Mouse (Mus musculus) CH12F3 (cell line): Measurements from ENCODE around the gene Dynll2.

Experiments used
- in situ Hi-C: fragments of 300-500 bp; cut with MboI; formaldehyde crosslinking; loops from 2 replicates; pipeline ENCODE4 v1.14.3; 2020; ENCODE audit warnings: low sequenced_read_pairs

Gene Dynll2

GRCm38 (mm10) chr11:87986831-87987793 is at the start of gene Dynll2:
TSS of gene Dynll2 (minus strand) at chr11:87987533.
- in situ Hi-C loops: no loop called here

- in situ Hi-C loops: no loop called here
Observed at GRCm38 (mm10) chr11:88036761-88037251, 49.5 kb upstream of the Dynll2 start.

GRCm38 (mm10) chr11:88035970-88036369 is 48.6 kb upstream of the Dynll2 start:
- in situ Hi-C loops: no loop called here

- in situ Hi-C loops: no loop called here
Observed at GRCm38 (mm10) chr11:88031753-88032152, 44.4 kb upstream of the Dynll2 start.

- in situ Hi-C loops: no loop called here
Observed at GRCm38 (mm10) chr11:88030836-88031235, 43.5 kb upstream of the Dynll2 start.

- in situ Hi-C loops: no loop called here
Observed at GRCm38 (mm10) chr11:88030219-88030618, 42.9 kb upstream of the Dynll2 start.

- in situ Hi-C loops: no loop called here
Observed at GRCm38 (mm10) chr11:88028193-88028684, 40.9 kb upstream of the Dynll2 start.

GRCm38 (mm10) chr11:88027391-88028035 is 40.2 kb upstream of the Dynll2 start:
- in situ Hi-C loops: no loop called here

GRCm38 (mm10) chr11:88023933-88024332 is 36.6 kb upstream of the Dynll2 start:
- in situ Hi-C loops: no loop called here

- in situ Hi-C loops: no loop called here
Observed at GRCm38 (mm10) chr11:88015795-88016194, 28.5 kb upstream of the Dynll2 start.

- in situ Hi-C loops: no loop called here
Observed at GRCm38 (mm10) chr11:88015161-88015560, 27.8 kb upstream of the Dynll2 start.

- in situ Hi-C loops: no loop called here
Observed at GRCm38 (mm10) chr11:88013632-88014031, 26.3 kb upstream of the Dynll2 start.

GRCm38 (mm10) chr11:88012621-88013244 is 25.4 kb upstream of the Dynll2 start:
- in situ Hi-C loops: no loop called here

GRCm38 (mm10) chr11:88011914-88012419 is 24.6 kb upstream of the Dynll2 start:
- in situ Hi-C loops: no loop called here

GRCm38 (mm10) chr11:88011208-88011913 is 24.0 kb upstream of the Dynll2 start:
- in situ Hi-C loops: no loop called here

- in situ Hi-C loops: no loop called here
Observed at GRCm38 (mm10) chr11:88009542-88010190, 22.3 kb upstream of the Dynll2 start.

- in situ Hi-C loops: no loop called here
Observed at GRCm38 (mm10) chr11:88008641-88009040, 21.3 kb upstream of the Dynll2 start.

GRCm38 (mm10) chr11:88004123-88004522 is 16.8 kb upstream of the Dynll2 start:
- in situ Hi-C loops: no loop called here

- in situ Hi-C loops: no loop called here
Observed at GRCm38 (mm10) chr11:88002738-88003137, 15.4 kb upstream of the Dynll2 start.

- in situ Hi-C loops: loop anchor here (10.0 kb wide), 1 partner anchor 45 kb away; the partner anchor contains the start of gene Srsf1
Observed at GRCm38 (mm10) chr11:87999751-88000150, 12.4 kb upstream of the Dynll2 start.
